Mouse (Mus musculus): ENCODE data around the gene Nlrp4a. TPM values are rescaled to one million over a fixed set of nuclear protein-coding genes. Genes with fewer than 3 reads are reported as not detected.

Gene Nlrp4a
- polyA plus RNA-seq (2014; fragmentation: Illumina TruSeq; extraction: RNeasy Lipid Tissue Mini Kit (QIAGEN cat#74804); ENCODE audit: low read depth, low replicate concordance), result not detected

DNA sequence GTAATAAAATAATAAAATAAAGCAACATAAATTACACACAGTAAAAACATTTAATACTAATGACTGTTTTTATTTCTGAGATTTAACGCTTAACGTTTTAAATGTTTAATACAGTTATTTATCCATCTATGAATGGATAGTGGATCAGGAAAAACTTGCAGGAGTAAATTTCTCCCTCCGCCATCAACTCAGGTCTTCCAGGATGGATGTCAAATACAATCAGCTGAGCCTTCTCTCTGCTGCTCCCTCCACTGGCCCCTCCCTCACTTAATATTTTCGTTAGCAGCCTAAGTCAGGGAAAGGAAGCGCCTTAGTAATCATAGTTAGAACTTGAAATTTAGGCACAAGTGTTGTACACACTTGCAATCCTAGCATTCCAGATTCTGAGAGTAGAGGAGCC lies at the start of gene Nlrp4a:
Nlrp4a (plus strand) TSS at position 301 of the 400 bp plus-strand sequence.

DNA sequence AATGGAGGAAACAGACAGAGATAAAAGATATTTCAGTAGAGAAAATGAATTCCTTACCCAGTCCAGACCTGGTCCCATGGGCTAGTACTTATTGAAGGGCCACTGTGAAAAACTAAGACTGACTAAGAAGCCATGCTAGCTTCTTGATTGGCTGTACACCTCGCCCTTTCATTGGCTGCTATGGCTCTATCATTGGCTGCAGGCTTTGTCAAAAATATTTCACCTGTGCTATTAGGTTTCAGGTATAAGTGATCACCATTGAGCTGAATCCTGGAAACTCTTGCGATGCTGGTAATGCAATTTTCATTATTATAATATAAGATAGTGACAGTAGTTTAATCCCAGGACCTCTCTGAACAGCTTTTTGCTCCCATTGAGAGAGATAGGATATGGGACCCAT lies 31.3 kb upstream of the Nlrp4a start, which contains the start of gene Nlrp9c:
Nlrp9c (minus strand) TSS at position 101 of the 400 bp plus-strand sequence.

Other genes with a start within 250 kb of the Nlrp4a start
- not detected for gene Vmn1r184, start 174.8 kb upstream of the Nlrp4a start, polyA plus RNA-seq (2014; fragmentation: Illumina TruSeq; extraction: RNeasy Lipid Tissue Mini Kit (QIAGEN cat#74804); ENCODE audit: low read depth, low replicate concordance)
- not detected for gene Cyp2a4, start 127.9 kb upstream of the Nlrp4a start, polyA plus RNA-seq (2014; fragmentation: Illumina TruSeq; extraction: RNeasy Lipid Tissue Mini Kit (QIAGEN cat#74804); ENCODE audit: low read depth, low replicate concordance)
- not detected for gene Nlrp9c, start 31.4 kb upstream of the Nlrp4a start, polyA plus RNA-seq (2014; fragmentation: Illumina TruSeq; extraction: RNeasy Lipid Tissue Mini Kit (QIAGEN cat#74804); ENCODE audit: low read depth, low replicate concordance)
- not detected for gene Nlrp9a, start 99.9 kb downstream of the Nlrp4a start, polyA plus RNA-seq (2014; fragmentation: Illumina TruSeq; extraction: RNeasy Lipid Tissue Mini Kit (QIAGEN cat#74804); ENCODE audit: low read depth, low replicate concordance)
- not detected for gene Vmn1r185, start 183.4 kb downstream of the Nlrp4a start, polyA plus RNA-seq (2014; fragmentation: Illumina TruSeq; extraction: RNeasy Lipid Tissue Mini Kit (QIAGEN cat#74804); ENCODE audit: low read depth, low replicate concordance)

All from adipose tissue, adult 10 weeks (tissue).